Mouse (Mus musculus): ENCODE data around the gene Nup54. TPM values are rescaled to one million over a fixed set of nuclear protein-coding genes. Genes with fewer than 3 reads are reported as not detected.

Nup54 gene
- polyA plus RNA-seq, 1 experiment = 109 TPM

GRCm38 (mm10) chr5:92467102-92467766 lies 32.2 kb upstream of the Nup54 start:
- H3K9me3 ChIP-seq (replicated peaks; ENCODE audit: control insufficient read depth, insufficient read depth, low read length, poor library complexity, severe bottlenecking) = peaks cover 4% of the 10 kb centered on the region; the same call in 1 of the 2 replicates
- H3K4me1 ChIP-seq (ENCODE audit: control insufficient read depth, insufficient read depth, low read length) = no peaks in the 10 kb centered on the region
- H3K4me3 ChIP-seq (ENCODE audit: low read depth, low read length) = no peak overlapping the region
- H3K36me3 ChIP-seq (ENCODE audit: control insufficient read depth, insufficient read depth, low read length, poor library complexity, severe bottlenecking) = peaks cover 3% of the 10 kb centered on the region; the same call in 1 of the 2 replicates
- no peak overlapping the region for H3K27ac ChIP-seq (ENCODE audit: insufficient read depth, low read length)
- no peaks in the 10 kb centered on the region for H3K27me3 ChIP-seq (ENCODE audit: control insufficient read depth, insufficient read depth, low read length, poor library complexity, severe bottlenecking)
- TF ChIP-seq EP300 (IDR thresholded peaks at IDR 0.05; ENCODE audit: insufficient read depth, low read depth, low read length) = no peak
- TF ChIP-seq CTCF (IDR thresholded peaks at IDR 0.05; ENCODE audit: low read depth, low read length) = no peak
- TF ChIP-seq POLR2A (IDR thresholded peaks at IDR 0.05; ENCODE audit: insufficient read depth, low read length) = no peak
- no peak overlapping the region for H3K9ac ChIP-seq (ENCODE audit: low read depth, poor library complexity, severe bottlenecking)

GRCm38 (mm10) chr5:92465511-92465910 lies 30.5 kb upstream of the Nup54 start:
- TF ChIP-seq CTCF (IDR thresholded peaks at IDR 0.05; ENCODE audit: low read depth, low read length) (no peak), EP300 (IDR thresholded peaks at IDR 0.05; ENCODE audit: insufficient read depth, low read depth, low read length) (no peak), POLR2A (IDR thresholded peaks at IDR 0.05; ENCODE audit: insufficient read depth, low read length) (no peak)
- H3K27me3 ChIP-seq (ENCODE audit: control insufficient read depth, insufficient read depth, low read length, poor library complexity, severe bottlenecking) = no peaks in the 10 kb centered on the region
- no peak overlapping the region for H3K27ac ChIP-seq (ENCODE audit: insufficient read depth, low read length)
- peaks cover 3% of the 10 kb centered on the region for H3K36me3 ChIP-seq (ENCODE audit: control insufficient read depth, insufficient read depth, low read length, poor library complexity, severe bottlenecking)
- no peak overlapping the region for H3K9ac ChIP-seq (ENCODE audit: low read depth, poor library complexity, severe bottlenecking)
- H3K4me1 ChIP-seq (ENCODE audit: control insufficient read depth, insufficient read depth, low read length) = no peaks in the 10 kb centered on the region
- H3K4me3 ChIP-seq (ENCODE audit: low read depth, low read length) = no peak overlapping the region
- no peaks in the 10 kb centered on the region for H3K9me3 ChIP-seq (replicated peaks; ENCODE audit: control insufficient read depth, insufficient read depth, low read length, poor library complexity, severe bottlenecking)

DNA sequence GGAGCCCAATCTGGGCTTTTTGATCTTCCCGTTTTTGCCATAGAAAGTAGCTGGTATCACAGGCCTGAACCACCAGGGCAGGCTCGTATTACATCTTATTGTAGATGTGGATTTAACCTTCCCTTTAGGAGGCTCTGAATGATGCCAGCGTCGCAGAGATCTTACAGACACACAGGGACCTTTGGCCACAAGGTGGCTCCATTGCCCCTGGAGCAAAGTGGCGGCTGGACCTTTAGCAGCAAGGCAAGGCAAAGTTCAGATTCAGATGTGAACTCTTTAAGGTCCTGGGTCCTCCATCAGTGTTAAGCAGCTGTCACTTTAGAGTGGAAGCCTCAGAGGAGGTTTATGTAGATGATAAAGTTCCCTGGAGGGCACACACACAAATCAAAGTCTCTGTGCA lies 26.3 kb upstream of the Nup54 start:
- peaks cover 8% of the 10 kb centered on the region for H3K36me3 ChIP-seq (ENCODE audit: control insufficient read depth, insufficient read depth, low read length, poor library complexity, severe bottlenecking)
- H3K27ac ChIP-seq (ENCODE audit: insufficient read depth, low read length) = no peak overlapping the region
- H3K4me1 ChIP-seq (ENCODE audit: control insufficient read depth, insufficient read depth, low read length) = no peaks in the 10 kb centered on the region
- no peak overlapping the region for H3K9ac ChIP-seq (ENCODE audit: low read depth, poor library complexity, severe bottlenecking)
- no peak overlapping the region for H3K4me3 ChIP-seq (ENCODE audit: low read depth, low read length)
- no peaks in the 10 kb centered on the region for H3K27me3 ChIP-seq (ENCODE audit: control insufficient read depth, insufficient read depth, low read length, poor library complexity, severe bottlenecking)
- TF ChIP-seq POLR2A (IDR thresholded peaks at IDR 0.05; ENCODE audit: insufficient read depth, low read length) = no peak
- TF ChIP-seq CTCF (IDR thresholded peaks at IDR 0.05; ENCODE audit: low read depth, low read length) = peak; percentile 81
- H3K9me3 ChIP-seq (replicated peaks; ENCODE audit: control insufficient read depth, insufficient read depth, low read length, poor library complexity, severe bottlenecking) = no peaks in the 10 kb centered on the region

- TF ChIP-seq EP300 (IDR thresholded peaks at IDR 0.05; ENCODE audit: insufficient read depth, low read depth, low read length) (no peak), POLR2A (IDR thresholded peaks at IDR 0.05; ENCODE audit: insufficient read depth, low read length) (no peak), CTCF (IDR thresholded peaks at IDR 0.05; ENCODE audit: low read depth, low read length) (no peak)
- H3K27me3 ChIP-seq (ENCODE audit: control insufficient read depth, insufficient read depth, low read length, poor library complexity, severe bottlenecking) = no peaks in the 10 kb centered on the region
- H3K9ac ChIP-seq (ENCODE audit: low read depth, poor library complexity, severe bottlenecking) = no peak overlapping the region
- H3K4me1 ChIP-seq (ENCODE audit: control insufficient read depth, insufficient read depth, low read length) = no peaks in the 10 kb centered on the region
- H3K9me3 ChIP-seq (replicated peaks; ENCODE audit: control insufficient read depth, insufficient read depth, low read length, poor library complexity, severe bottlenecking) = no peaks in the 10 kb centered on the region
- H3K27ac ChIP-seq (ENCODE audit: insufficient read depth, low read length) = no peak overlapping the region
- H3K36me3 ChIP-seq (ENCODE audit: control insufficient read depth, insufficient read depth, low read length, poor library complexity, severe bottlenecking) = peaks cover 18% of the 10 kb centered on the region
- no peak overlapping the region for H3K4me3 ChIP-seq (ENCODE audit: low read depth, low read length)
Measured at GRCm38 (mm10) chr5:92458726-92459125, 23.7 kb upstream of the Nup54 start.

- peaks cover 19% of the 10 kb centered on the region for H3K36me3 ChIP-seq (ENCODE audit: control insufficient read depth, insufficient read depth, low read length, poor library complexity, severe bottlenecking)
- no peaks in the 10 kb centered on the region for H3K27me3 ChIP-seq (ENCODE audit: control insufficient read depth, insufficient read depth, low read length, poor library complexity, severe bottlenecking)
- TF ChIP-seq CTCF (IDR thresholded peaks at IDR 0.05; ENCODE audit: low read depth, low read length) (no peak), POLR2A (IDR thresholded peaks at IDR 0.05; ENCODE audit: insufficient read depth, low read length) (no peak), EP300 (IDR thresholded peaks at IDR 0.05; ENCODE audit: insufficient read depth, low read depth, low read length) (no peak)
- H3K4me1 ChIP-seq (ENCODE audit: control insufficient read depth, insufficient read depth, low read length) = no peaks in the 10 kb centered on the region
- H3K27ac ChIP-seq (ENCODE audit: insufficient read depth, low read length) = no peak overlapping the region
- no peaks in the 10 kb centered on the region for H3K9me3 ChIP-seq (replicated peaks; ENCODE audit: control insufficient read depth, insufficient read depth, low read length, poor library complexity, severe bottlenecking)
- no peak overlapping the region for H3K9ac ChIP-seq (ENCODE audit: low read depth, poor library complexity, severe bottlenecking)
- H3K4me3 ChIP-seq (ENCODE audit: low read depth, low read length) = no peak overlapping the region
Measured at GRCm38 (mm10) chr5:92457410-92457809, 22.4 kb upstream of the Nup54 start.

DNA sequence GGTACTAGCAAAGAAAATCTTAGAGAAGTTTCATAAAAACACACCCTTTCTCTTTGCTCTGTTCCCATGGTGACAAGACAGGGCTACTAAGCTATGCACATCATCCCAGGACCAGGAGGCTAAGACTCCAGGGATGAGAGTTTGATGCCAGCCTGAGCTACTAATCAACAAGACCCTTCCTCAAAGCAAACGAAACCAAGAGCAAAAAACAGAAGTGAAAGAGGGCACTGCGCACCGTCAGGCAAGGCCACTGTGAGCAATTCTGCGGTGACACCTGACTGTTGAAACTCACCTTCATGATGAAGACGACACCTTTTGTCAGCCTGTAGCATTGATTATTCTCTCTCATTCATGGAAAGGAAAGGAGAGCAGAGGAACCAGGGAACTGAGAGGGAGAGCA lies 17.9 kb upstream of the Nup54 start:
- Histone ChIP-seq H3K4me1 (ENCODE audit: control insufficient read depth, insufficient read depth, low read length) (no peaks in the 10 kb centered on the region), H3K27ac (ENCODE audit: insufficient read depth, low read length) (no peak overlapping the region), H3K4me3 (ENCODE audit: low read depth, low read length) (no peak overlapping the region), H3K36me3 (ENCODE audit: control insufficient read depth, insufficient read depth, low read length, poor library complexity, severe bottlenecking) (peaks cover 47% of the 10 kb centered on the region), H3K9ac (ENCODE audit: low read depth, poor library complexity, severe bottlenecking) (no peak overlapping the region), H3K27me3 (ENCODE audit: control insufficient read depth, insufficient read depth, low read length, poor library complexity, severe bottlenecking) (no peaks in the 10 kb centered on the region), H3K9me3 (replicated peaks; ENCODE audit: control insufficient read depth, insufficient read depth, low read length, poor library complexity, severe bottlenecking) (no peaks in the 10 kb centered on the region)
- no peak for TF ChIP-seq CTCF (IDR thresholded peaks at IDR 0.05; ENCODE audit: low read depth, low read length)
- no peak for TF ChIP-seq POLR2A (IDR thresholded peaks at IDR 0.05; ENCODE audit: insufficient read depth, low read length)
- TF ChIP-seq EP300 (IDR thresholded peaks at IDR 0.05; ENCODE audit: insufficient read depth, low read depth, low read length) = no peak
